Mouse (Mus musculus) kidney, adult 11 months (tissue): ENCODE measurements at regions not wholly inside any gene's neighbourhood (a gene's known extent, or its start where the extent isn't known, plus 50 kb on each side); places are given as distances from the start of the nearest gene placed in this dataset.
"Not testable (repeated sequence)": the region's sequence is repeated elsewhere in the genome, so short reads cannot be mapped to it uniquely, and the experiment has no call there.

Experiments used
- DNase-seq: peaks from one replicate; pipeline ENCODE4 v3.0.0; 2022

GRCm38 (mm10) chr3:124193331-124193730, 127.3 kb upstream of the Tram1l1 start:
- DNase-seq: not testable (repeated sequence)

DNA sequence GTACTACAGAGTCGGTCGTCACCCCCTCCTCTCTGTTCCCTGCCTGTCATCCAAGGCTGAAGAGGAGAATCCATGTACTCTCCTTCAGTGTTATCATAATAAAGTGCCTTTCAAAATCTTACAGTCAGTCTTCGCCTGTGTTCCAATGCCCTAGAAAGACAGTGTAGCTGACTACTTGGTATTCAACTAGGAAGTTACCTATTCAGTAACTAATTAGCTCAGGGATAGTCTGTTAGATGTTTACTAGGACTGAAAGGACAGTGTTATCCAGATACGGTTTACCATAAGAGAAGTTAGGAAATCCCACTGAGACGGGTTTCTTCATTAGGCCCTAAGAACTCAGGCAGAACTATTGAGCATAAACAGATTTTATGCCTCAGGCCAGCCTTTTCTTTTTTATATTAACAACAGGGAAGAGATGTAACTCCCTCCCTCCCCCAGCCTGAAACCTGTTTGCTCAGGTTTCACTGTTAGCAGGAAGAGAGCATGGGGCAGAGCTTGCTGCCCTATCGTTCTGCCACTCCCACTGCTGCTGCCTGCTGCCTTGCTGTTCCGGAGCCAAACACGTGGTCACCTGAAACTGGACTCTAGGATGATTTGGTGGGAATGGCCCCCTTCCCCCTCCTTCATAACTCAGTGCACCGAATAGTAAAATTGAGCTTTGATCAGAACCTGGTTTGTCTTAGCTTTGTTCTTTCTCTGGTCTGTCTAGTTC, 120.3 kb upstream of the Tram1l1 start:
- peak; percentile 66 for DNase-seq

DNA sequence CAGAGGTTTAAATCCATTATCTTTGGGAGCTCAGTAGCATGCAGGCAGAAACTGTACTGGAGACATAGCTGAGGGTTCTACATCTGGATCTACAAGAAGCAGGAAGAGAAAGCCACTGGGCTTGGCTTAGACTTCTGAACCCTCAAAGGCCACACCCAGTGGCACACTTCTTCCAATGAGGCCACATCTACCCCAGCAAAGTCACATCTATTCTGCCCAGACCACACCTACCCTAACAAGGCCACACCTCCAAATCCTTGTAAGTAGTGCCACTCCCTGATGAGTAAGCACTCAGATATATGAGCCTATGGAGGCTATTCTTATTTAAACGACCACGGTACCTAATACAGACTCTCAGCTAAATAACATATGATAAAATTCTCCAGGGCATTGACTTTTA, 103.5 kb upstream of the Tram1l1 start:
- DNase-seq: no peak

DNA sequence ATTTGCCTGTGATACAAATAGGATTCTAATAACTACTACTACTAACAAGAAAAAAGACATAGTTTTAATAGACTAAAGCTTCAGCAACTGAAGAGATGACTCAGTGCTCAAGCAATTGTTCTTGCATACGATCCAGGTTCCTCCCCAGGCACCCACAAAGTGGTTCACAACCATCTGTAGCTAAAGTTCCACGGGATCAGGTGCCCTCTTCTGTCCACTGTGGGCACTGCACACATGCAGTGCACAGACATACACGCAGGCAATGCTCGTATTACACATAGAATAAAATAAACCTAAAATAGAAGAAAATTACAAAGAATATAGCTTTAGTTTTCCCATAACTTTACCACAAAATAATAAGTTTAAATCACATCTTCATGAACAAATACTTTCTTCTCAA, 94.7 kb upstream of the Tram1l1 start:
- no peak for DNase-seq

DNA sequence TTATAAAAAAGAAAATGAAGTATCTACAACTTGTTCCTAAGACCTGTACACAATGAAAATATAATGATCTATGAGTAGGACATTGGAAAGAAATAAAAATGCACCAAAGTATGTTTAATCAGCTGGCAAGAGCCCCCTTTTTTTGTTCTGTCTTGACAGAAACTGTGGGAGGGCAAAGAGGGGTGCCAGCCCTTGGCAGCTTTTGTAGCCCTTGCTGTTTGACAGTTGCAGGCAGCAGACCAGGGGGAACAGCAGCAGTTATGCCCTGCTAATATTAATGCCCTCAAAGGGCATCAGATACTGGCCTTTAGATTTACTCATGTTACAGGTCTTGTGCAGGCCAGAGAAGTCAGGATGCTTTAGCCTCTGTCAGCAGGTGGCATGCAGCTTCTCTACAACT, 93.0 kb upstream of the Tram1l1 start:
- DNase-seq: no peak

GRCm38 (mm10) chr3:124240936-124241733, 79.5 kb upstream of the Tram1l1 start:
- DNase-seq: no peak

DNA sequence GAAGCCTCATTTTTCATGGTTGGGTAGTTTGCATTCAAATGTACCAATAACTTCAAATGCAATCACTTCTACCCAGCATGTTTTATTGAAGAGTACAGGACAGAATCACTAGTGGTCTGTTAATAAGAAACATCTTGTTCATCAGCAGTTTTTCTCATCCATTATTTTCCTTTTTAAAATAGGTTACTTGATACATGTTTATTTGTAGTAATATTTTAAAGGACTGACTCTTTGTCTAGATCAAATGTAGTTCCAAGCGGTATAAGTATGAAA, 79.0 kb upstream of the Tram1l1 start:
- DNase-seq: no peak

GRCm38 (mm10) chr3:124262150-124262549, 58.5 kb upstream of the Tram1l1 start:
- no peak for DNase-seq

DNA sequence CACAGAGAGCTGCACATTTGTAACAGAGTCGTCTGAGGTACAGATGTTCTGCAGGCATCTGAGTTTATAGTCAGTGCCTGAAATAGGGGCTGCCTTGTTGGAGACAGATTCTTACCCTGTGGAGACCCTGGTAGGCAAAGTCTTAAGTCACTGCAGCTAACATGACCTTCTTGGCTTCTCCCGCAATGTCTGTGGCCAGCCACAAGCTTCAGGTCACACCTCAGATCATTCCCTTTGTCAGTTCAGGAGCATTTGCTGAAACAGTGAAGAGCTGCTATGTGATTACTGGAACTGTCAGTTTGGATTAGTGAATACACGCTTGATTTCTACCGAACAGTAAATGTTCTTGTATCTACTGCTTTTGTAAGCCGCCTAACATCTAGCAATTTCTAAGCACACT, 53.8 kb upstream of the Tram1l1 start:
- no peak for DNase-seq

DNA sequence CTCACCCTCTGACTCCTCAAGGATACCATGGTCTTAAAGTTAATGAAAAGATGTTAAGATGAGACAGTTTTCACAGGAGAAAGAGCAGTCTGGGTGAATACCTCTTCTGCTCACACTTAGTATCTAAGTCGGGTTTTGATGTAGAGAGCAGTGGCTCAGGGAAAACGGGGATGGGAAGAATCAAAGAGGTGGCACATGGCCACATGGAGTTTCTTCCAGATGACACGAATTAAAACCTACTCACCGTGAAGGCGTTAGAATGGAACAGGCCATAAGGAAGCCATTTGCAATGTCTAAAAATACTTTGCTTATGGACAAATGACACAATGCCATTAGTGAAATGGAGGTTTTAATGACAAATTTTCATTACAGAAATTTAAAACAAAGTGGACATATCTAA, 50.1 kb upstream of the Tram1l1 start:
- no peak for DNase-seq
